In genomic region chr17:43068846-43069553, GRCm38 (mm10) we compare ENCODE assay signal across 16 mouse cellular contexts. TPM values are rescaled to one million over a fixed set of nuclear protein-coding genes. Genes with fewer than 3 reads are reported as not detected.
DNase-seq lines count a peak whose midpoint lies in the region; ATAC-seq and TF ChIP-seq lines count a peak whose summit lies in the region.
"Had no signal": no experiment of that assay in that cellular context is flagged by ENCODE, and none has a peak within 500 bp of the region (broad histone marks: within the 10 kb centered on the region; RNA-seq: fewer than 3 reads in every experiment).

No protein-coding gene starts in this region.

- WGBS in kidney, embryonic 14.5 days: 79% methylated on average over 7 of the region's 7 CpGs
- WGBS in midbrain, embryonic 14.5 days: 76% methylated on average over 7 of the region's 7 CpGs

- peaks cover 6% of the 10 kb centered on the region; the same call in 1 of the 2 replicates for H3K4me1 ChIP-seq in kidney, embryonic 14.5 days (ENCODE audit: control insufficient read depth, insufficient read depth, low read length)
- no peaks in the 10 kb centered on the region for H3K4me1 ChIP-seq in midbrain, embryonic 14.5 days (ENCODE audit: control insufficient read depth, insufficient read depth, low read length)
- H3K4me1 ChIP-seq: embryonic facial prominence, embryonic 15.5 days; limb, embryonic 12.5 days; midbrain, embryonic 10.5 days had no signal

- no peak overlapping the region for H3K4me2 ChIP-seq in kidney, embryonic 14.5 days (replicated peaks; ENCODE audit: low read depth, low read length)
- H3K4me2 ChIP-seq in midbrain, embryonic 14.5 days (ENCODE audit: low read length): no peak overlapping the region
- H3K4me2 ChIP-seq: embryonic facial prominence, embryonic 15.5 days; heart, embryonic 13.5 days; limb, embryonic 12.5 days had no signal

- ATAC-seq in kidney, embryonic 14.5 days (ENCODE audit: low FRiP score, low TSS enrichment): no peak
- ATAC-seq in midbrain, embryonic 14.5 days (ENCODE audit: low FRiP score, low TSS enrichment): no peak

- DNase-seq in kidney, adult 11 months: peak; percentile 90
- DNase-seq in brain, embryonic 14.5 days (ENCODE audit: low read depth): peak; percentile 61
- peak; percentile 70 for DNase-seq in kidney, adult 18-20 months
- DNase-seq in kidney, postnatal 25 days: peak; percentile 69 to 81
- no peak for DNase-seq in frontal cortex, adult 2 months (ENCODE audit: extremely low spot score in 1 of 2, low spot score in 1 of 2)
- DNase-seq in midbrain, embryonic 14.5 days: no peak
- DNase-seq: adrenal gland, postnatal 25 days; cerebellum, adult 9-11 months; thymus, postnatal 4 days had no signal

- no peaks in the 10 kb centered on the region for H3K9me3 ChIP-seq in kidney, embryonic 14.5 days (ENCODE audit: control insufficient read depth, low read length)
- H3K9me3 ChIP-seq in midbrain, embryonic 14.5 days (ENCODE audit: control insufficient read depth, low read length): no peaks in the 10 kb centered on the region
- H3K9me3 ChIP-seq: embryonic facial prominence, embryonic 15.5 days; heart, embryonic 13.5 days; limb, embryonic 12.5 days; midbrain, embryonic 10.5 days had no signal

- TF ChIP-seq CTCF in brain, embryonic 14.5 days (IDR thresholded peaks at IDR 0.05; ENCODE audit: borderline replicate concordance, extremely low read depth, insufficient read depth, insufficient read length): no peak

- H3K4me3 ChIP-seq in kidney, embryonic 14.5 days (ENCODE audit: low read length): no peak overlapping the region
- H3K4me3 ChIP-seq in midbrain, embryonic 14.5 days (replicated peaks; ENCODE audit: low read depth, low read length): no peak overlapping the region
- H3K4me3 ChIP-seq: embryonic facial prominence, embryonic 15.5 days; heart, embryonic 13.5 days; limb, embryonic 12.5 days; midbrain, embryonic 10.5 days had no signal

- H3K27ac ChIP-seq in kidney, embryonic 14.5 days (ENCODE audit: low read depth, low read length): no peak overlapping the region
- no peak overlapping the region for H3K27ac ChIP-seq in midbrain, embryonic 14.5 days (replicated peaks; ENCODE audit: low read depth, low read length)
- H3K27ac ChIP-seq: embryonic facial prominence, embryonic 15.5 days; heart, embryonic 13.5 days; limb, embryonic 12.5 days; liver, embryonic 14.5 days; midbrain, embryonic 10.5 days had no signal

- peaks cover 17% of the 10 kb centered on the region for H3K36me3 ChIP-seq in kidney, embryonic 14.5 days (ENCODE audit: control insufficient read depth, insufficient read depth, low read length)
- peaks cover 18% of the 10 kb centered on the region; the same call in 1 of the 2 replicates for H3K36me3 ChIP-seq in midbrain, embryonic 14.5 days (ENCODE audit: control insufficient read depth, insufficient read depth, low read length)
- H3K36me3 ChIP-seq: G1E had no signal

- H3K27me3 ChIP-seq in kidney, embryonic 14.5 days (ENCODE audit: control insufficient read depth, insufficient read depth, low read length): no peaks in the 10 kb centered on the region
- no peaks in the 10 kb centered on the region for H3K27me3 ChIP-seq in midbrain, embryonic 14.5 days (ENCODE audit: control insufficient read depth, insufficient read depth, low read length)
- H3K27me3 ChIP-seq: embryonic facial prominence, embryonic 15.5 days; heart, embryonic 13.5 days; limb, embryonic 12.5 days had no signal

- H3K9ac ChIP-seq in kidney, embryonic 14.5 days (ENCODE audit: low read depth, low read length): no peak overlapping the region
- H3K9ac ChIP-seq in midbrain, embryonic 14.5 days (replicated peaks; ENCODE audit: low read length): no peak overlapping the region
- H3K9ac ChIP-seq: embryonic facial prominence, embryonic 15.5 days; heart, embryonic 13.5 days; limb, embryonic 12.5 days; liver, embryonic 14.5 days had no signal

- no peak for TF ChIP-seq POLR2A in brain, embryonic 14.5 days (IDR thresholded peaks at IDR 0.05; ENCODE audit: borderline replicate concordance, extremely low read depth, insufficient read depth, insufficient read length, poor library complexity, severe bottlenecking)

RNA-seq across cellular contexts. Expression of gene Tnfrsf21, which starts 52.6 kb away (rescaled TPM):
- 29.1 and 53.7 TPM in 2 replicates for polyA plus RNA-seq in kidney, embryonic 14.5 days (2014; fragmentation: Nextera tagmentation; extraction: Ambion mirVana)
- polyA plus RNA-seq in brain, embryonic 14.5 days (2012; rRNA removed): 58.2 and 70.6 TPM in 2 replicates
- 48.3 and 48.4 TPM in 2 replicates for polyA plus RNA-seq in frontal cortex, adult 2 months (2012; rRNA removed)
- 52.2 and 63.2 TPM in 2 replicates for polyA plus RNA-seq in midbrain, embryonic 14.5 days (2014; fragmentation: Nextera tagmentation; extraction: Ambion mirVana)
- polyA plus RNA-seq: G1E had no signal

Comparison
In these comparisons a context has a peak if more than half of its experiments do, and no peak if none do; other contexts are left out.
1. DNase-seq: peak in kidney, adult 11 months (single experiment), brain, embryonic 14.5 days (single experiment), kidney, adult 18-20 months (single experiment) and kidney, postnatal 25 days (2 of 2); none in frontal cortex, adult 2 months (0 of 2) and midbrain, embryonic 14.5 days (single experiment).